In genomic region chr7:44472961-44473646, GRCm38 (mm10) we compare ENCODE assay signal across 9 mouse cellular contexts. TPM values are rescaled to one million over a fixed set of nuclear protein-coding genes. Genes with fewer than 3 reads are reported as not detected.
DNase-seq lines count a peak whose midpoint lies in the region; ATAC-seq lines count a peak whose summit lies in the region.
"Had no signal": no experiment of that assay in that cellular context is flagged by ENCODE, and none has a peak within 500 bp of the region (broad histone marks: within the 10 kb centered on the region; RNA-seq: fewer than 3 reads in every experiment).

No protein-coding gene starts in this region.

- no peaks in the 10 kb centered on the region for H3K36me3 ChIP-seq in neural tube, embryonic 12.5 days
- H3K36me3 ChIP-seq in intestine, embryonic 15.5 days = no peaks in the 10 kb centered on the region
- no peaks in the 10 kb centered on the region for H3K36me3 ChIP-seq in midbrain, embryonic 15.5 days (replicated peaks)

- no peak overlapping the region for H3K27ac ChIP-seq in neural tube, embryonic 12.5 days
- peak overlapping the region; percentile 44; the same call in 1 of the 2 replicates for H3K27ac ChIP-seq in intestine, embryonic 15.5 days
- no peak overlapping the region for H3K27ac ChIP-seq in midbrain, embryonic 15.5 days

- no peaks in the 10 kb centered on the region for H3K9me3 ChIP-seq in neural tube, embryonic 12.5 days
- H3K9me3 ChIP-seq in intestine, embryonic 15.5 days = no peaks in the 10 kb centered on the region
- H3K9me3 ChIP-seq in midbrain, embryonic 15.5 days = no peaks in the 10 kb centered on the region

- no peak for ATAC-seq in neural tube, embryonic 12.5 days (ENCODE audit: low FRiP score, low read depth)
- peak; percentile 19; the same call in 1 of the 2 replicates for ATAC-seq in intestine, embryonic 15.5 days
- no peak for ATAC-seq in midbrain, embryonic 15.5 days (replicated peaks)

- no peak overlapping the region for H3K4me3 ChIP-seq in neural tube, embryonic 12.5 days
- H3K4me3 ChIP-seq in intestine, embryonic 15.5 days (replicated peaks) = no peak overlapping the region
- H3K4me3 ChIP-seq in midbrain, embryonic 15.5 days = no peak overlapping the region

- H3K4me1 ChIP-seq in neural tube, embryonic 12.5 days = peaks cover 37% of the 10 kb centered on the region
- H3K4me1 ChIP-seq in intestine, embryonic 15.5 days (replicated peaks) = peaks cover 24% of the 10 kb centered on the region
- peaks cover 42% of the 10 kb centered on the region for H3K4me1 ChIP-seq in midbrain, embryonic 15.5 days

- H3K9ac ChIP-seq in neural tube, embryonic 12.5 days = peak overlapping the region; percentile 42; the same call in 1 of the 2 replicates
- H3K9ac ChIP-seq in intestine, embryonic 15.5 days = no peak overlapping the region
- H3K9ac ChIP-seq in midbrain, embryonic 15.5 days = peak overlapping the region; percentile 8

- no peak overlapping the region for H3K4me2 ChIP-seq in neural tube, embryonic 12.5 days (replicated peaks)
- H3K4me2 ChIP-seq in intestine, embryonic 15.5 days (replicated peaks) = no peak overlapping the region
- H3K4me2 ChIP-seq in midbrain, embryonic 15.5 days = no peak overlapping the region

- no peak for DNase-seq in neural tube, embryonic 10.5 days (ENCODE audit: extremely low spot score, low spot score)
- peak; percentile 58 to 73 for DNase-seq in gastrocnemius, postnatal 36 days
- DNase-seq in ovary, postnatal 36 days (ENCODE audit: low spot score) = no peak
- no peak for DNase-seq in B cell, adult 2 months
- DNase-seq in layer of hippocampus, adult 8-10 months (ENCODE audit: low spot score in 2 of 2) = no peak

- H3K27me3 ChIP-seq in neural tube, embryonic 12.5 days (replicated peaks) = peaks cover 28% of the 10 kb centered on the region
- H3K27me3 ChIP-seq in intestine, embryonic 15.5 days (replicated peaks) = peaks cover 14% of the 10 kb centered on the region
- H3K27me3 ChIP-seq in midbrain, embryonic 15.5 days (replicated peaks) = 0 out of 2 replicates have a peak, but pooled peaks cover under 1% of the 10 kb centered on the region

- 60% methylated on average over 9 of the region's 9 CpGs for WGBS in neural tube, embryonic 12.5 days
- WGBS in intestine, embryonic 15.5 days = 37% methylated on average over 9 of the region's 9 CpGs
- WGBS in midbrain, embryonic 15.5 days = 55% methylated on average over 9 of the region's 9 CpGs

- intact Hi-C loops in gastrocnemius, postnatal 36 days (cut with DNase I) = no loop called here

RNA-seq across cellular contexts. Expression of gene Josd2, which starts 5.3 kb away (rescaled TPM):
- 61.5 and 61.7 TPM in 2 replicates for polyA plus RNA-seq in neural tube, embryonic 12.5 days (2016; fragmentation: Nextera tagmentation; extraction: Ambion mirVana)
- total RNA-seq in gastrocnemius, postnatal 36 days (2021) = 10 to 100 TPM; 48.7 to 49.2 TPM
- polyA plus RNA-seq in intestine, embryonic 15.5 days (2015; fragmentation: Nextera tagmentation; extraction: Ambion mirVana) = 76.0 and 87.3 TPM in 2 replicates
- 38.8 and 42.2 TPM in 2 replicates for polyA plus RNA-seq in midbrain, embryonic 15.5 days (2015; fragmentation: Nextera tagmentation; extraction: Ambion mirVana)
- total RNA-seq in layer of hippocampus, adult 8-10 months (2022) = 100 to 1,000 TPM in 2 of 4 experiments, 10 to 100 TPM in 2; 97.1 to 114 (median 103) TPM

RNA-seq across cellular contexts. Expression of gene Aspdh, which starts 7.9 kb away (rescaled TPM):
- 1.3 and 3.8 TPM in 2 replicates for polyA plus RNA-seq in neural tube, embryonic 12.5 days (2016; fragmentation: Nextera tagmentation; extraction: Ambion mirVana)
- total RNA-seq in gastrocnemius, postnatal 36 days (2021) = not detected
- polyA plus RNA-seq in intestine, embryonic 15.5 days (2015; fragmentation: Nextera tagmentation; extraction: Ambion mirVana) = 0.70 and 1.2 TPM in 2 replicates
- 5.8 and 6.0 TPM in 2 replicates for polyA plus RNA-seq in midbrain, embryonic 15.5 days (2015; fragmentation: Nextera tagmentation; extraction: Ambion mirVana)
- 10 to 100 TPM; 11.1 to 13.6 (median 12.4) TPM for total RNA-seq in layer of hippocampus, adult 8-10 months (2022)
- total RNA-seq: hematopoietic stem cell, adult 5-6 weeks had no signal

RNA-seq across cellular contexts. Expression of gene Emc10, which starts 23.2 kb away (rescaled TPM):
- 135 and 136 TPM in 2 replicates for polyA plus RNA-seq in neural tube, embryonic 12.5 days (2016; fragmentation: Nextera tagmentation; extraction: Ambion mirVana)
- 10 to 100 TPM; 42.4 to 43.5 TPM for total RNA-seq in gastrocnemius, postnatal 36 days (2021)
- 97.0 and 102 TPM in 2 replicates for polyA plus RNA-seq in intestine, embryonic 15.5 days (2015; fragmentation: Nextera tagmentation; extraction: Ambion mirVana)
- polyA plus RNA-seq in midbrain, embryonic 15.5 days (2015; fragmentation: Nextera tagmentation; extraction: Ambion mirVana) = 145 and 162 TPM in 2 replicates
- total RNA-seq in layer of hippocampus, adult 8-10 months (2022) = 100 to 1,000 TPM; 201 to 225 (median 215) TPM

RNA-seq across cellular contexts. Expression of gene Fam71e1, which starts 23.3 kb away (rescaled TPM):
- 26.3 and 28.1 TPM in 2 replicates for polyA plus RNA-seq in neural tube, embryonic 12.5 days (2016; fragmentation: Nextera tagmentation; extraction: Ambion mirVana)
- 1 to 10 TPM; 3.9 to 4.4 TPM for total RNA-seq in gastrocnemius, postnatal 36 days (2021)
- 6.5 and 9.2 TPM in 2 replicates for polyA plus RNA-seq in intestine, embryonic 15.5 days (2015; fragmentation: Nextera tagmentation; extraction: Ambion mirVana)
- polyA plus RNA-seq in midbrain, embryonic 15.5 days (2015; fragmentation: Nextera tagmentation; extraction: Ambion mirVana) = 30.1 and 36.6 TPM in 2 replicates
- total RNA-seq in layer of hippocampus, adult 8-10 months (2022) = 10 to 100 TPM; 15.5 to 21.6 (median 19.0) TPM
- total RNA-seq: hematopoietic stem cell, adult 5-6 weeks had no signal

RNA-seq across cellular contexts. Expression of gene Lrrc4b, which starts 44.3 kb away (rescaled TPM):
- polyA plus RNA-seq in neural tube, embryonic 12.5 days (2016; fragmentation: Nextera tagmentation; extraction: Ambion mirVana) = 10.4 and 12.6 TPM in 2 replicates
- under 1 TPM in 1 of 2 experiments, not detected in 1; 0.20 TPM for total RNA-seq in gastrocnemius, postnatal 36 days (2021)
- polyA plus RNA-seq in intestine, embryonic 15.5 days (2015; fragmentation: Nextera tagmentation; extraction: Ambion mirVana) = 0.82 and 0.86 TPM in 2 replicates
- polyA plus RNA-seq in midbrain, embryonic 15.5 days (2015; fragmentation: Nextera tagmentation; extraction: Ambion mirVana) = 16.7 and 18.1 TPM in 2 replicates
- total RNA-seq in layer of hippocampus, adult 8-10 months (2022) = 100 to 1,000 TPM; 278 to 302 (median 291) TPM
- total RNA-seq: hematopoietic stem cell, adult 5-6 weeks had no signal

Comparison
In these comparisons a context has a peak if more than half of its experiments do, and no peak if none do; other contexts are left out.
1. DNase-seq: peak in gastrocnemius, postnatal 36 days (2 of 2); none in neural tube, embryonic 10.5 days (single experiment), ovary, postnatal 36 days (single experiment), B cell, adult 2 months (0 of 2) and layer of hippocampus, adult 8-10 months (0 of 2).